Mouse (Mus musculus) embryonic facial prominence, embryonic 14.5 days (tissue): Measurements from ENCODE around the gene Rdh13. TPM values are rescaled to one million over a fixed set of nuclear protein-coding genes. Genes with fewer than 3 reads are reported as not detected.

Source experiments
- ATAC-seq: fragments of 200-750 bp; cut with Nextera tagmentation; 2 replicates; pipeline ENCODE4 v1.8.0; 2017; ENCODE audit warnings: low read depth, moderate number of reproducible peaks, moderate TSS enrichment
- DNase-seq: peaks from one replicate; pipeline ENCODE4 v3.0.0-alpha.2; 2015; ENCODE audit warnings: low spot score
- H3K27ac ChIP-seq: fragments of 300-500 bp; sonication (generic); replicated peaks from 2 replicates; pipeline ENCODE4 v1.5.1; 2014; ENCODE audit warnings: low read depth, mild to moderate bottlenecking, low read length, moderate library complexity
- H3K27me3 ChIP-seq: fragments of 300-500 bp; sonication (generic); replicated peaks from 2 replicates; pipeline ENCODE4 v1.6.1; 2014; ENCODE audit warnings: low read length; ENCODE audit not compliant: control insufficient read depth, insufficient read depth
- H3K36me3 ChIP-seq: fragments of 300-500 bp; sonication (generic); 2 replicates; pipeline ENCODE4 v1.6.1; 2014; ENCODE audit warnings: low read length, mixed read lengths; ENCODE audit not compliant: control insufficient read depth, insufficient read depth
- H3K4me1 ChIP-seq: fragments of 300-500 bp; sonication (generic); 2 replicates; pipeline ENCODE4 v1.6.1; 2014; ENCODE audit warnings: antibody characterized with exemption, low read length; ENCODE audit not compliant: control insufficient read depth, insufficient read depth
- H3K4me2 ChIP-seq: fragments of 300-500 bp; sonication (generic); 2 replicates; pipeline ENCODE4 v1.6.1; 2014; ENCODE audit warnings: low read depth, mild to moderate bottlenecking, low read length, moderate library complexity, mixed read lengths
- H3K4me3 ChIP-seq: fragments of 300-500 bp; sonication (generic); 2 replicates; pipeline ENCODE4 v1.5.1; 2014; ENCODE audit warnings: low read depth, mild to moderate bottlenecking, low read length
- H3K9ac ChIP-seq: fragments of 300-500 bp; sonication (generic); 2 replicates; pipeline ENCODE4 v1.6.1; 2014; ENCODE audit warnings: low read depth, mild to moderate bottlenecking, low read length, moderate library complexity, mixed read lengths
- H3K9me3 ChIP-seq: fragments of 300-500 bp; sonication (generic); 2 replicates; pipeline ENCODE4 v1.6.1; 2016; ENCODE audit warnings: low read length; ENCODE audit not compliant: control insufficient read depth
- WGBS: fragments of 180-500 bp; shearing (Covaris S2); extraction: QIAGEN DNeasy Blood & Tissue Kit; methylation state at CpG from one replicate; pipeline ENCODE4 v1.1.7; 2014; 5-methylcytosine and 5-hydroxymethylcytosine counted together
- polyA plus RNA-seq: library from polyadenylated mRNA; unstranded; fragments of >200 nt; fragmentation: Nextera tagmentation; extraction: Ambion mirVana; gene quantifications from 2 replicates; pipeline ENCODE4 v1.2.1, GENCODE M21; 2014

Rdh13 gene
- polyA plus RNA-seq, 1 experiment from 2014 or later, result 21.6 TPM

GRCm38 (mm10) chr7:4473940-4474339 lies 28.5 kb upstream of the Rdh13 start:
- Histone ChIP-seq H3K4me3 (no peak overlapping the region), H3K4me2 (no peak overlapping the region), H3K9ac (no peak overlapping the region), H3K27ac (no peak overlapping the region), H3K9me3 (no peaks in the 10 kb centered on the region), H3K27me3 (peaks cover 43% of the 10 kb centered on the region), H3K4me1 (0 out of 2 replicates have a peak, but pooled peaks cover 10% of the 10 kb centered on the region), H3K36me3 (no peaks in the 10 kb centered on the region)
- 11% methylated on average over 17 of the region's 19 CpGs for WGBS
- ATAC-seq, result no peak
- no peak for DNase-seq

- WGBS, result 1% methylated on average over 24 of the region's 24 CpGs
- Histone ChIP-seq H3K4me3 (peak overlapping the region; percentile 44), H3K4me2 (peak overlapping the region; percentile 87), H3K9ac (peak overlapping the region; percentile 56), H3K4me1 (0 out of 2 replicates have a peak, but pooled peaks cover 8% of the 10 kb centered on the region), H3K27me3 (peaks cover 43% of the 10 kb centered on the region), H3K9me3 (no peaks in the 10 kb centered on the region), H3K36me3 (no peaks in the 10 kb centered on the region), H3K27ac (no peak overlapping the region)
- DNase-seq, result peak; percentile 91
- ATAC-seq, result peak; percentile 92
Measured at GRCm38 (mm10) chr7:4471179-4471555, 25.7 kb upstream of the Rdh13 start.

GRCm38 (mm10) chr7:4470275-4471178 lies 25.1 kb upstream of the Rdh13 start:
- 3% methylated on average over 35 of the region's 35 CpGs for WGBS

GRCm38 (mm10) chr7:4467801-4468200 lies 22.4 kb upstream of the Rdh13 start:
- no peak for ATAC-seq
- Histone ChIP-seq H3K9me3 (no peaks in the 10 kb centered on the region), H3K27me3 (peaks cover 24% of the 10 kb centered on the region), H3K4me2 (no peak overlapping the region), H3K9ac (no peak overlapping the region), H3K4me3 (no peak overlapping the region), H3K4me1 (0 out of 2 replicates have a peak, but pooled peaks cover 8% of the 10 kb centered on the region), H3K27ac (no peak overlapping the region), H3K36me3 (no peaks in the 10 kb centered on the region)
- 74% methylated on average over 3 of the region's 3 CpGs for WGBS
- DNase-seq, result no peak

More at GRCm38 (mm10) chr7:4470275-4471178, 25.1 kb upstream of the Rdh13 start:
- H3K27ac ChIP-seq, result no peak overlapping the region
- peak overlapping the region; percentile 87 for H3K4me2 ChIP-seq
- H3K4me1 ChIP-seq, result 0 out of 2 replicates have a peak, but pooled peaks cover 8% of the 10 kb centered on the region
- no peaks in the 10 kb centered on the region for H3K9me3 ChIP-seq
- no peaks in the 10 kb centered on the region for H3K36me3 ChIP-seq
- DNase-seq (peak; percentile 81), ATAC-seq (peak; percentile 45)
- H3K9ac ChIP-seq, result peak overlapping the region; percentile 56
- peak overlapping the region; percentile 44 for H3K4me3 ChIP-seq
- H3K27me3 ChIP-seq, result peaks cover 43% of the 10 kb centered on the region

GRCm38 (mm10) chr7:4464194-4464824 lies 18.9 kb upstream of the Rdh13 start:
- Histone ChIP-seq H3K36me3 (no peaks in the 10 kb centered on the region), H3K4me2 (peak overlapping the region; percentile 26), H3K4me1 (no peaks in the 10 kb centered on the region), H3K4me3 (no peak overlapping the region), H3K9me3 (no peaks in the 10 kb centered on the region), H3K27me3 (no peaks in the 10 kb centered on the region), H3K9ac (peak overlapping the region; percentile 12; the same call in 1 of the 2 replicates), H3K27ac (no peak overlapping the region)
- peak; percentile 65 for DNase-seq
- peak; percentile 88 for ATAC-seq
- 12% methylated on average over 12 of the region's 12 CpGs for WGBS

- no peaks in the 10 kb centered on the region for H3K36me3 ChIP-seq
- peak within 1 kb of the TSS; percentile 22 for H3K4me3 ChIP-seq
- peak within 1 kb of the TSS; percentile 72; the same call in 1 of the 2 replicates for H3K27ac ChIP-seq
- H3K9ac ChIP-seq, result peak within 1 kb of the TSS; percentile 32; the same call in 1 of the 2 replicates
- H3K27me3 ChIP-seq, result no peaks in the 10 kb centered on the region
- H3K9me3 ChIP-seq, result no peaks in the 10 kb centered on the region
- peak; percentile 27 for ATAC-seq
- peak within 1 kb of the TSS; percentile 47 for H3K4me2 ChIP-seq
- WGBS, result 56% methylated on average over 13 of the region's 16 CpGs
- no peaks in the 10 kb centered on the region for H3K4me1 ChIP-seq
- DNase-seq, result no peak
Measured at GRCm38 (mm10) chr7:4460576-4461434, 15.4 kb upstream of the Rdh13 start, which contains the start of gene Eps8l1. TSS of gene Eps8l1 (plus strand) at chr7:4460674.

- Histone ChIP-seq H3K9me3 (no peaks in the 10 kb centered on the region), H3K27ac (no peak overlapping the region), H3K36me3 (no peaks in the 10 kb centered on the region), H3K27me3 (no peaks in the 10 kb centered on the region), H3K4me2 (no peak overlapping the region), H3K4me1 (no peaks in the 10 kb centered on the region), H3K9ac (no peak overlapping the region), H3K4me3 (no peak overlapping the region)
- DNase-seq (no peak), ATAC-seq (no peak)
- 18% methylated on average over 4 of the region's 4 CpGs for WGBS
Measured at GRCm38 (mm10) chr7:4452644-4453043, 7.2 kb upstream of the Rdh13 start.

- H3K4me2 ChIP-seq, result no peak overlapping the region
- WGBS, result 18% methylated on average over 2 of the region's 2 CpGs
Measured at GRCm38 (mm10) chr7:4449211-4449610, 3.8 kb upstream of the Rdh13 start.

More at GRCm38 (mm10) chr7:4449211-4449610, 3.8 kb upstream of the Rdh13 start:
- Histone ChIP-seq H3K27ac (no peak overlapping the region), H3K36me3 (no peaks in the 10 kb centered on the region), H3K4me3 (no peak overlapping the region), H3K4me1 (no peaks in the 10 kb centered on the region; the same call in 1 of the 2 replicates), H3K9ac (no peak overlapping the region), H3K27me3 (no peaks in the 10 kb centered on the region), H3K9me3 (no peaks in the 10 kb centered on the region)
- no peak for DNase-seq
- ATAC-seq, result no peak
